Mouse (Mus musculus): ENCODE measurements around the gene Trim72.

Trim72 gene

DNA sequence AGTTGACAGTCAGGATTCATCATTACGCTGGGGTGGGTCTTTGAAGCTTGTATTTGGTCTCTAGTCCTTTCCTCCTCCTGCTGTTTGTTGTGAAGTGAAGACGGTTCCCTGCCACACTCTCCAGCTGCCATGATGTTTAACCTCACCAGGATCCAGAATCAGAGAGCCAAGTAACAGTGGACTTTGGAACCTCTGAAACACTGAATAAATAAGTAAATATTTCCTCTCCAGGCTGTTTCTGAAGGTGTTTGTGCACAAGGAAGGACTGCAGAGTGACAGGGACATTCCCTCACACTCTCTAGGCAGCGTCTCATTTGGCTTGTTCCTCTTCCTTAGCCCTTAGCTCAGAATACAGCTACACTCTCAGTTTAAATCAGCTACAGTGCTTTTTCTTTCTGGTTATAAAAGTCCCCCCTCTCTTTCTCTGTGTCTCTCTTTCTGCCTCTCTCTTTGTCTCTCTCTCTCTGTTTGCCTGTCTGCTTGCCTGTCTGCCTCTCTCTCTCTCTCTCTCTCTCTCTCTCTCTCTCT is 53.2 kb downstream of the Trim72 start:
- DNase-seq = no peak

DNA sequence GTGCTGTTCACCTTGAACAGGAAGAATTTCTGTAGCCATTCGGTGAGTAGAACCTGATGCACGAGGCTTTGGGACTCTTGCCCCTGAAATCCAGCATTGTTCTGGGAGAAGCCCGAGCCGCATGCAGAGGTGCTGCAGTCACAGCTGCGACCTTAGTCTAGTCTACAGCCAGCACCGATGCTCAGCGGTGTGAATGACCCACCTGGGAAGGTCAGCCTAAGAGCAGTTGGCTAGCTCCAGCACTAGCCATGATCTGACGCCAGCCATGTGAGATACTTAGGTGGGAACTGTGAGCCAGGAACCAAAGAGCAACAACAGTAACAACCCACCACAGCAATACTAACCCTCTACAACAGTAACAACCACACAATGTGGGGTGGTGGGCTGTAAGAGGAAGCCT is 54.1 kb downstream of the Trim72 start:
- peak in 1 of 2 experiments; percentile 41 for DNase-seq

GRCm38 (mm10) chr7:128058576-128058975 is 54.8 kb downstream of the Trim72 start:
- peak; percentile 74 to 86 for DNase-seq

DNA sequence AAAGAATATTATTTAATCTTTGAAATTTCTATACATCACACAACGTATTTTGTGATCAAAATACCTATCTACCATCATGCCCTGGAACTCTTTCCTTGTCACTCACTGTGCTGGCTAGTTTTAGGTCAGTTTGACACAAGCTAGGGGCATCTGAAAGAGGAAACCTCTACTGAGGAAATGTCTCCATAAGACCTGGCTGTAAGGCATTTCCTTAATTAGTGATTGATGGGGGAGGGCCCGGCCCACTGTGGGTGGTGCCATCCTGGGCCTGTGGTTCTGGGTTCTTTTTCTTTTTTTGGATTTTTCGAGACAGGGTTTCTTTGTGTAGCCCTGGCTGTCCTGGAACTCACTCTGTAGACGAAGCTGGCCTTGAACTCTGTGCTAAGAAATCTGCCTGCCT is 55.3 kb downstream of the Trim72 start:
- no peak for DNase-seq
